Comparison of ENCODE assay signal across 12 mouse cellular contexts in the genomic region with DNA sequence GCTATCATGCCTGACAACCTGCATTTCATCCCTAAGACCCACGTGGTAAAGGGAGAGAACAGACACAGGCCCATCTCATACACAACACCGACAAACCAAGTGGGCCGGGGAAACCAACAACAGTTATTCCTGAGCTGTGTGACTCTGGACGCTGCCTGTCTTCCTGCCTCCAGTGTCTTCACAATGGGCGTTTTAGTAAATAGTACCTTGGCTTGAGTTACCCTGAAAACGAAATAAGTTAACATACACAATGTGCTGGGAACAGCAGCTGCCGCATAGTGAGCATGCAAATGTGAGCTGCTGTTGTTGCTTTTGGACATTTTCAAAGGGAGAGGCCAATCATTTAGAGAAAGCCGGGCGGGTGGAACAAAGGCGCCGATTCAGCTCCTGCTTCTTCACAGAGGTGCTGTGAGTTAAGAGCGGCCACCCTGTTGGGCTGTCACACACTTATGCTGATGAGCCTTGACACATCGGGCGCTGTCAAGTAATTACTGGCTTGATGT. TPM values are rescaled to one million over a fixed set of nuclear protein-coding genes. Genes with fewer than 3 reads are reported as not detected.
DNase-seq lines count a peak whose midpoint lies in the region; ATAC-seq lines count a peak whose summit lies in the region.
"Had no signal": no experiment of that assay in that cellular context is flagged by ENCODE, and none has a peak within 500 bp of the region (broad histone marks: within the 10 kb centered on the region; RNA-seq: fewer than 3 reads in every experiment).

No protein-coding gene starts in this region.

- no peaks in the 10 kb centered on the region for H3K9me3 ChIP-seq in heart, embryonic 13.5 days
- H3K9me3 ChIP-seq in embryonic facial prominence, embryonic 10.5 days: no peaks in the 10 kb centered on the region
- H3K9me3 ChIP-seq in hindbrain, embryonic 14.5 days (ENCODE audit: control insufficient read depth, low read length): no peaks in the 10 kb centered on the region
- no peaks in the 10 kb centered on the region for H3K9me3 ChIP-seq in neural tube, embryonic 12.5 days
- H3K9me3 ChIP-seq: embryonic facial prominence, embryonic 12.5 days; liver, embryonic 15.5 days had no signal

- H3K27ac ChIP-seq in heart, embryonic 13.5 days (replicated peaks): peak overlapping the region; percentile 51
- 0 out of 2 replicates have a peak overlapping the region, but pooled peaks have one; percentile 20 for H3K27ac ChIP-seq in embryonic facial prominence, embryonic 10.5 days (replicated peaks)
- peak overlapping the region; percentile 15; the same call in 1 of the 2 replicates for H3K27ac ChIP-seq in hindbrain, embryonic 14.5 days
- H3K27ac ChIP-seq in neural tube, embryonic 12.5 days: no peak overlapping the region
- H3K27ac ChIP-seq: embryonic facial prominence, embryonic 12.5 days; left cerebral cortex, adult 2 months; liver, embryonic 15.5 days had no signal

- peaks cover 19% of the 10 kb centered on the region for H3K36me3 ChIP-seq in heart, embryonic 13.5 days
- peaks cover under 1% of the 10 kb centered on the region; the same call in 1 of the 2 replicates for H3K36me3 ChIP-seq in embryonic facial prominence, embryonic 10.5 days (replicated peaks)
- H3K36me3 ChIP-seq in hindbrain, embryonic 14.5 days (replicated peaks; ENCODE audit: control insufficient read depth, insufficient read depth): peaks cover 8% of the 10 kb centered on the region
- peaks cover 5% of the 10 kb centered on the region; the same call in 1 of the 2 replicates for H3K36me3 ChIP-seq in neural tube, embryonic 12.5 days

- H3K4me1 ChIP-seq in heart, embryonic 13.5 days: peaks cover 16% of the 10 kb centered on the region
- H3K4me1 ChIP-seq in embryonic facial prominence, embryonic 10.5 days: peaks cover 10% of the 10 kb centered on the region
- peaks cover 10% of the 10 kb centered on the region; the same call in 1 of the 2 replicates for H3K4me1 ChIP-seq in hindbrain, embryonic 14.5 days (replicated peaks; ENCODE audit: control insufficient read depth, insufficient read depth, low read length)
- H3K4me1 ChIP-seq in neural tube, embryonic 12.5 days: peaks cover 12% of the 10 kb centered on the region
- H3K4me1 ChIP-seq: embryonic facial prominence, embryonic 12.5 days; liver, embryonic 15.5 days had no signal

- no peak for DNase-seq in heart, postnatal 14 days
- DNase-seq in embryonic facial prominence, embryonic 10.5 days (ENCODE audit: low spot score): peak; percentile 39
- no peak for DNase-seq in hindbrain, embryonic 14.5 days (ENCODE audit: low spot score)
- no peak for DNase-seq in right cerebral cortex, postnatal 14 days
- no peak for DNase-seq in cerebellum, postnatal 25 days
- DNase-seq: gastrocnemius, postnatal 25 days had no signal

- no peak overlapping the region for H3K9ac ChIP-seq in heart, embryonic 13.5 days
- H3K9ac ChIP-seq in hindbrain, embryonic 14.5 days: peak overlapping the region; percentile 37
- H3K9ac ChIP-seq in neural tube, embryonic 12.5 days: no peak overlapping the region
- H3K9ac ChIP-seq: embryonic facial prominence, embryonic 12.5 days; liver, embryonic 15.5 days had no signal

- H3K4me3 ChIP-seq in heart, embryonic 13.5 days: no peak overlapping the region
- peak overlapping the region; percentile 24; the same call in 1 of the 2 replicates for H3K4me3 ChIP-seq in embryonic facial prominence, embryonic 10.5 days
- no peak overlapping the region for H3K4me3 ChIP-seq in hindbrain, embryonic 14.5 days (replicated peaks; ENCODE audit: low read length)
- no peak overlapping the region for H3K4me3 ChIP-seq in neural tube, embryonic 12.5 days
- H3K4me3 ChIP-seq: embryonic facial prominence, embryonic 12.5 days; left cerebral cortex, adult 2 months; liver, embryonic 15.5 days had no signal

- intact Hi-C loops in heart, postnatal 14 days (cut with DNase I): no loop called here

- H3K4me2 ChIP-seq in heart, embryonic 13.5 days: peak overlapping the region; percentile 41
- peak overlapping the region; percentile 31 for H3K4me2 ChIP-seq in hindbrain, embryonic 14.5 days (replicated peaks)
- peak overlapping the region; percentile 31 for H3K4me2 ChIP-seq in neural tube, embryonic 12.5 days (replicated peaks)
- H3K4me2 ChIP-seq: embryonic facial prominence, embryonic 12.5 days; liver, embryonic 15.5 days had no signal

- WGBS in heart, embryonic 13.5 days: 21% methylated on average over 14 of the region's 14 CpGs
- WGBS in embryonic facial prominence, embryonic 10.5 days: 10% methylated on average over 14 of the region's 14 CpGs
- WGBS in hindbrain, embryonic 14.5 days: 3% methylated on average over 14 of the region's 14 CpGs
- under 1% methylated on average over 14 of the region's 14 CpGs for WGBS in neural tube, embryonic 12.5 days

- no peak for ATAC-seq in heart, embryonic 13.5 days (ENCODE audit: extremely low read depth, insufficient number of reproducible peaks, low FRiP score, low TSS enrichment)
- peak; percentile 68; the same call in 1 of the 2 replicates for ATAC-seq in hindbrain, embryonic 14.5 days (ENCODE audit: low FRiP score)
- peak; percentile 81 for ATAC-seq in neural tube, embryonic 12.5 days (ENCODE audit: low FRiP score, low read depth)
- ATAC-seq in megakaryocyte, adult 5-6 weeks (ENCODE audit: poor library complexity, severe bottlenecking): no peak

- H3K27me3 ChIP-seq in heart, embryonic 13.5 days (replicated peaks): no peaks in the 10 kb centered on the region
- no peaks in the 10 kb centered on the region for H3K27me3 ChIP-seq in embryonic facial prominence, embryonic 10.5 days (replicated peaks; ENCODE audit: low read depth, poor library complexity, severe bottlenecking)
- no peaks in the 10 kb centered on the region for H3K27me3 ChIP-seq in hindbrain, embryonic 14.5 days (ENCODE audit: control insufficient read depth, insufficient read depth, low read length)
- H3K27me3 ChIP-seq in neural tube, embryonic 12.5 days (replicated peaks): no peaks in the 10 kb centered on the region
- H3K27me3 ChIP-seq: embryonic facial prominence, embryonic 12.5 days; liver, embryonic 15.5 days had no signal

RNA-seq across cellular contexts. Expression of a gene that starts 8.4 kb away (rescaled TPM):
- 9.7 and 10.5 TPM in 2 replicates for polyA plus RNA-seq in heart, embryonic 13.5 days (2015; fragmentation: Nextera tagmentation; extraction: Ambion mirVana)
- 10 to 100 TPM; 26.7 to 36.3 TPM for total RNA-seq in heart, postnatal 14 days (2021)
- 6.6 and 8.6 TPM in 2 replicates for polyA plus RNA-seq in embryonic facial prominence, embryonic 10.5 days (2016; fragmentation: Nextera tagmentation; extraction: Ambion mirVana)
- 26.3 and 28.1 TPM in 2 replicates for polyA plus RNA-seq in hindbrain, embryonic 14.5 days (2014; fragmentation: Nextera tagmentation; extraction: Ambion mirVana)
- 24.9 and 29.1 TPM in 2 replicates for polyA plus RNA-seq in neural tube, embryonic 12.5 days (2016; fragmentation: Nextera tagmentation; extraction: Ambion mirVana)
- 11.8 and 14.1 TPM in 2 replicates for total RNA-seq in megakaryocyte, adult 5-6 weeks (2015)
- 9.3 and 10.5 TPM in 2 replicates for total RNA-seq in megakaryocyte, adult 5-6 weeks (2017)

Comparison
In these comparisons a context has a peak if more than half of its experiments do, and no peak if none do; other contexts are left out.
1. ATAC-seq: peak in hindbrain, embryonic 14.5 days (single experiment) and neural tube, embryonic 12.5 days (single experiment); none in heart, embryonic 13.5 days (single experiment) and megakaryocyte, adult 5-6 weeks (single experiment).
2. Peak in every context shown above with its lines, with median percentiles within 50 percentile points of each other: H3K4me2 ChIP-seq.